Mouse (Mus musculus): ENCODE measurements around the gene Serbp1. TPM values are rescaled to one million over a fixed set of nuclear protein-coding genes. Genes with fewer than 3 reads are reported as not detected.
A peak's percentile ranks its signal among the peaks of the same experiment; 100 is the strongest.

Serbp1 gene
- polyA plus RNA-seq, 1 experiment: 379 TPM

GRCm38 (mm10) chr6:67292042-67292623 lies 54.2 kb downstream of the Serbp1 start:
- Histone ChIP-seq H3K79me2 (ENCODE audit: control insufficient read depth, insufficient read depth) (peaks cover 5% of the 10 kb centered on the region), H3K4me2 (ENCODE audit: low read depth) (no peak overlapping the region), H3K4me3 (no peak overlapping the region), H3K36me3 (ENCODE audit: control insufficient read depth, insufficient read depth) (peaks cover 26% of the 10 kb centered on the region), H3K27me3 (ENCODE audit: control insufficient read depth, insufficient read depth, insufficient read length) (no peaks in the 10 kb centered on the region), H3ac (ENCODE audit: control insufficient read depth, insufficient read length) (no peak overlapping the region)
- TF ChIP-seq POLR2A (IDR thresholded peaks at IDR 0.05; ENCODE audit: insufficient read length, low read depth) (no peak), POLR2AphosphoS2 (IDR thresholded peaks at IDR 0.05; ENCODE audit: insufficient read length, low read depth) (peak; percentile 36)

GRCm38 (mm10) chr6:67296126-67296525 lies 58.1 kb downstream of the Serbp1 start:
- TF ChIP-seq REST (IDR thresholded peaks at IDR 0.05; ENCODE audit: insufficient read depth, insufficient read length) (no peak), MYOG (IDR thresholded peaks at IDR 0.05; ENCODE audit: control insufficient read depth in 1 of 3, insufficient read depth in 1 of 3, insufficient read length in 2 of 3, low read depth in 2 of 3) (no peak), MYOD1 (IDR thresholded peaks at IDR 0.05; ENCODE audit: control insufficient read depth in 1 of 3, insufficient read length in 2 of 3, low read depth in 2 of 3) (no peak), E2F4 (IDR thresholded peaks at IDR 0.05; ENCODE audit: insufficient read depth) (no peak), POLR2A (IDR thresholded peaks at IDR 0.05; ENCODE audit: insufficient read length, low read depth) (no peak), MAX (IDR thresholded peaks at IDR 0.05; ENCODE audit: low read depth) (no peak), USF1 (IDR thresholded peaks at IDR 0.05; ENCODE audit: low read depth) (no peak)
- no peaks in the 10 kb centered on the region for H3K79me2 ChIP-seq (ENCODE audit: control insufficient read depth, insufficient read depth)
- no peaks in the 10 kb centered on the region for H3K27me3 ChIP-seq (ENCODE audit: control insufficient read depth, insufficient read depth, insufficient read length)
- H3ac ChIP-seq (ENCODE audit: control insufficient read depth, insufficient read length): no peak overlapping the region
- H3K36me3 ChIP-seq (ENCODE audit: control insufficient read depth, insufficient read depth): peaks cover 9% of the 10 kb centered on the region
- H3K4me3 ChIP-seq: no peak overlapping the region
- no peak overlapping the region for H3K4me2 ChIP-seq (ENCODE audit: low read depth)

- Histone ChIP-seq H3ac (ENCODE audit: control insufficient read depth, insufficient read length) (no peak overlapping the region), H3K27me3 (ENCODE audit: control insufficient read depth, insufficient read depth, insufficient read length) (no peaks in the 10 kb centered on the region), H3K4me3 (no peak overlapping the region), H3K79me2 (ENCODE audit: control insufficient read depth, insufficient read depth) (no peaks in the 10 kb centered on the region), H3K36me3 (ENCODE audit: control insufficient read depth, insufficient read depth) (no peaks in the 10 kb centered on the region), H3K4me2 (ENCODE audit: low read depth) (no peak overlapping the region)
- no peak for TF ChIP-seq USF1 (IDR thresholded peaks at IDR 0.05; ENCODE audit: low read depth)
- peak in 1 of 3 experiments; percentile 9 for TF ChIP-seq MYOD1 (IDR thresholded peaks at IDR 0.05; ENCODE audit: control insufficient read depth in 1 of 3, insufficient read length in 2 of 3, low read depth in 2 of 3)
- TF ChIP-seq POLR2AphosphoS2 (IDR thresholded peaks at IDR 0.05; ENCODE audit: insufficient read length, low read depth): peak; percentile 32
- no peak for TF ChIP-seq POLR2A (IDR thresholded peaks at IDR 0.05; ENCODE audit: insufficient read length, low read depth)
- peak; percentile 3 for TF ChIP-seq TCF12 (IDR thresholded peaks at IDR 0.05; ENCODE audit: insufficient read depth, poor library complexity, severe bottlenecking)
- TF ChIP-seq SRF (IDR thresholded peaks at IDR 0.05; ENCODE audit: control insufficient read depth, insufficient read length, low read depth): no peak
- TF ChIP-seq MAX (IDR thresholded peaks at IDR 0.05; ENCODE audit: low read depth): no peak
- TF ChIP-seq TCF3 (IDR thresholded peaks at IDR 0.05; ENCODE audit: insufficient read length, low read depth): no peak
Observed at GRCm38 (mm10) chr6:67298742-67299141, 60.8 kb downstream of the Serbp1 start.

- TF ChIP-seq E2F4 (IDR thresholded peaks at IDR 0.05; ENCODE audit: insufficient read depth) (no peak), MAX (IDR thresholded peaks at IDR 0.05; ENCODE audit: low read depth) (no peak), MYOD1 (IDR thresholded peaks at IDR 0.05; ENCODE audit: control insufficient read depth in 1 of 3, insufficient read length in 2 of 3, low read depth in 2 of 3) (no peak), TCF3 (IDR thresholded peaks at IDR 0.05; ENCODE audit: insufficient read length, low read depth) (no peak), POLR2AphosphoS2 (IDR thresholded peaks at IDR 0.05; ENCODE audit: insufficient read length, low read depth) (no peak), REST (IDR thresholded peaks at IDR 0.05; ENCODE audit: insufficient read depth, insufficient read length) (no peak)
- Histone ChIP-seq H3K27me3 (ENCODE audit: control insufficient read depth, insufficient read depth, insufficient read length) (no peaks in the 10 kb centered on the region), H3K36me3 (ENCODE audit: control insufficient read depth, insufficient read depth) (no peaks in the 10 kb centered on the region), H3K79me2 (ENCODE audit: control insufficient read depth, insufficient read depth) (no peaks in the 10 kb centered on the region), H3ac (ENCODE audit: control insufficient read depth, insufficient read length) (no peak overlapping the region), H3K4me2 (ENCODE audit: low read depth) (no peak overlapping the region), H3K4me3 (no peak overlapping the region)
Observed at GRCm38 (mm10) chr6:67300300-67300699, 62.3 kb downstream of the Serbp1 start.

- Histone ChIP-seq H3K4me2 (ENCODE audit: low read depth) (no peak overlapping the region), H3K4me3 (no peak overlapping the region), H3K36me3 (ENCODE audit: control insufficient read depth, insufficient read depth) (no peaks in the 10 kb centered on the region), H3K27me3 (ENCODE audit: control insufficient read depth, insufficient read depth, insufficient read length) (no peaks in the 10 kb centered on the region), H3ac (ENCODE audit: control insufficient read depth, insufficient read length) (no peak overlapping the region), H3K79me2 (ENCODE audit: control insufficient read depth, insufficient read depth) (no peaks in the 10 kb centered on the region)
- no peak for TF ChIP-seq CEBPB (IDR thresholded peaks at IDR 0.05; ENCODE audit: insufficient read depth, poor library complexity, severe bottlenecking)
Observed at GRCm38 (mm10) chr6:67300710-67301163, 62.8 kb downstream of the Serbp1 start.

GRCm38 (mm10) chr6:67301230-67301629 lies 63.3 kb downstream of the Serbp1 start:
- H3ac ChIP-seq (ENCODE audit: control insufficient read depth, insufficient read length): no peak overlapping the region
- TF ChIP-seq REST (IDR thresholded peaks at IDR 0.05; ENCODE audit: insufficient read depth, insufficient read length) (no peak), USF1 (IDR thresholded peaks at IDR 0.05; ENCODE audit: low read depth) (no peak), MYOG (IDR thresholded peaks at IDR 0.05; ENCODE audit: control insufficient read depth in 1 of 3, insufficient read depth in 1 of 3, insufficient read length in 2 of 3, low read depth in 2 of 3) (no peak), TCF3 (IDR thresholded peaks at IDR 0.05; ENCODE audit: insufficient read length, low read depth) (no peak), MYOD1 (IDR thresholded peaks at IDR 0.05; ENCODE audit: control insufficient read depth in 1 of 3, insufficient read length in 2 of 3, low read depth in 2 of 3) (no peak), SRF (IDR thresholded peaks at IDR 0.05; ENCODE audit: control insufficient read depth, insufficient read length, low read depth) (no peak), POLR2A (IDR thresholded peaks at IDR 0.05; ENCODE audit: insufficient read length, low read depth) (no peak), MAX (IDR thresholded peaks at IDR 0.05; ENCODE audit: low read depth) (no peak), POLR2AphosphoS2 (IDR thresholded peaks at IDR 0.05; ENCODE audit: insufficient read length, low read depth) (no peak), CEBPB (IDR thresholded peaks at IDR 0.05; ENCODE audit: insufficient read depth, poor library complexity, severe bottlenecking) (no peak), E2F4 (IDR thresholded peaks at IDR 0.05; ENCODE audit: insufficient read depth) (no peak), TCF12 (IDR thresholded peaks at IDR 0.05; ENCODE audit: insufficient read depth, poor library complexity, severe bottlenecking) (no peak)

More at GRCm38 (mm10) chr6:67301230-67301629, 63.3 kb downstream of the Serbp1 start:
- H3K27me3 ChIP-seq (ENCODE audit: control insufficient read depth, insufficient read depth, insufficient read length): no peaks in the 10 kb centered on the region
- H3K4me2 ChIP-seq (ENCODE audit: low read depth): no peak overlapping the region
- H3K4me3 ChIP-seq: no peak overlapping the region
- peaks cover under 1% of the 10 kb centered on the region for H3K36me3 ChIP-seq (ENCODE audit: control insufficient read depth, insufficient read depth)
- H3K79me2 ChIP-seq (ENCODE audit: control insufficient read depth, insufficient read depth): no peaks in the 10 kb centered on the region
